Mouse (Mus musculus) myocyte (in vitro differentiated cells): ENCODE measurements around the gene Ccdc51.

Source experiments
- MAX ChIP-seq: IDR thresholded peaks from one replicate; pipeline ENCODE4 v1.6.1; 2011; ENCODE audit warnings: low read depth, mild to moderate bottlenecking, control low read depth
- MYOG ChIP-seq, 3 experiments: IDR thresholded peaks; one replicate each; pipeline ENCODE4 v1.6.1; 2011; ENCODE audit warnings: control low read depth in 2 of 3, low read depth in 2 of 3, mild to moderate bottlenecking in 2 of 3; ENCODE audit not compliant: insufficient read length in 2 of 3, control insufficient read depth in 1 of 3, insufficient read depth in 1 of 3
- POLR2A ChIP-seq: IDR thresholded peaks from one replicate; pipeline ENCODE4 v1.6.1; 2011; ENCODE audit warnings: low read depth, mild to moderate bottlenecking, control low read depth, moderate library complexity; ENCODE audit not compliant: insufficient read length
- POLR2AphosphoS2 ChIP-seq: IDR thresholded peaks from one replicate; pipeline ENCODE4 v1.6.1; 2011; ENCODE audit warnings: low read depth, control low read depth; ENCODE audit not compliant: insufficient read length
- SRF ChIP-seq: IDR thresholded peaks from one replicate; pipeline ENCODE4 v1.6.1; 2011; ENCODE audit warnings: low read depth; ENCODE audit not compliant: control insufficient read depth, insufficient read length
- TCF12 ChIP-seq: IDR thresholded peaks from one replicate; pipeline ENCODE4 v1.6.1; 2011; ENCODE audit warnings: mild to moderate bottlenecking, control low read depth; ENCODE audit not compliant: poor library complexity, insufficient read depth, severe bottlenecking
- USF1 ChIP-seq: IDR thresholded peaks from one replicate; pipeline ENCODE4 v1.6.1; 2011; ENCODE audit warnings: low read depth, mild to moderate bottlenecking, control low read depth, moderate library complexity

DNA sequence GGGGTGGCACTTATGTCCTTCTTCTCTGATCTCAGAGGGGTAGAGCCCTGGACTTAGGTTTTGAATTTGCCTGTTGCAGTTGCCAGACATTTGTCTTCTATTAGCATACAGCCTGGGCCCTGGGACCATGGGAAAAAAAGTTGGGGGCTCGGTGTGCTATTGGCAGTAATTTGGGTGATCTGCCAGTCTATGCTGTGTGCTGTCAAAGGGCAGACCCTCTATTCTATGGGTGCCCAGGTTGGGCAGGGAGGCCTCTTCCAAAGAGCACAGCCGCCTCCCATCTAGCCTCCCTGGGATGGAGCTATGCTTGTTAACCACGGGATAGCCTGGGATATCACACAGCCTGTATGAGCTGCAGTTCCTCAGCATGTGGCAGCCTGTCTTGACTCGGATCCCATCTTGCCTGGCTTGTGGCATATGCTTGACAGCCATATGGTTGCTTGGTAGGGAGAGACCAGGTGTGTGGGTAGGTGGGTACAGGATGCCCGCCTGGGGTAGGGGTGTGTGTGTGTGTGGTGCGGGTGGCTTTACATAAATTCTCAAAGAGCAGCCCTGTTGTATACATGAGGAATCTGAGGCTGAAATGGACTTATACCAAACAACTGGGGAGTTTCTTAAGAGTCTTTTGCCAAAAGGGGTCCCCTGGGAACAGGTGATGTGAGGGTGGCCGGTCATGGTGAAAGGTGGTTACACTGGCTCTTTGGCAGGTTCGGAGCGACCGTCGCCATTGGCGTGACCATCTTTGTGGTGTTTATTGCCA lies 26.8 kb upstream of the Ccdc51 start:
- TF ChIP-seq POLR2A (no peak), MAX (no peak), SRF (no peak), POLR2AphosphoS2 (no peak), USF1 (no peak), TCF12 (no peak), MYOG (IDR thresholded peaks at IDR 0.05; ENCODE audit: control insufficient read depth in 1 of 3, insufficient read depth in 1 of 3, insufficient read length in 2 of 3, low read depth in 2 of 3) (no peak)
